Mouse (Mus musculus) MEL (cell line): ENCODE data around the gene Smarca2. TPM values are rescaled to one million over a fixed set of nuclear protein-coding genes. Genes with fewer than 3 reads are reported as not detected.

Source experiments
- DNase-seq: peaks from one replicate; pipeline ENCODE4 v3.0.0; 2011; ENCODE audit warnings: low read depth, low spot score
- H3K27ac ChIP-seq: 2 replicates; pipeline ENCODE4 v1.5.1; 2012; ENCODE audit warnings: low read depth, mild to moderate bottlenecking, control low read depth, low read length, moderate library complexity; ENCODE audit not compliant: control insufficient read depth
- H3K27me3 ChIP-seq, 2 experiments: fragments of 150-350 bp in 1 of 2; sonication (generic) in 1 of 2; 2 replicates each; pipeline ENCODE4 v1.6.1; 2012; ENCODE audit warnings: low read length in 2 of 2, mild to moderate bottlenecking in 2 of 2, improper control_type of control experiment in 1 of 2, moderate library complexity in 1 of 2; ENCODE audit not compliant: insufficient read depth in 2 of 2, control insufficient read depth in 1 of 2
- H3K36me3 ChIP-seq, 2 experiments: 2 replicates each; pipeline ENCODE4 v1.6.1; 2012 to 2014; ENCODE audit warnings: low read length in 2 of 2, improper control_type of control experiment in 1 of 2, inconsistent platforms in 1 of 2, mild to moderate bottlenecking in 1 of 2; ENCODE audit not compliant: insufficient read depth in 2 of 2, control insufficient read depth in 1 of 2
- H3K4me1 ChIP-seq, 2 experiments: fragments of 150-350 bp in 1 of 2; sonication (generic) in 1 of 2; 2 replicates each; pipeline ENCODE4 v1.6.1; 2012; ENCODE audit warnings: low read length in 2 of 2, improper control_type of control experiment in 1 of 2, mild to moderate bottlenecking in 1 of 2; ENCODE audit not compliant: insufficient read depth in 2 of 2, control insufficient read depth in 1 of 2
- H3K4me3 ChIP-seq, 2 experiments: fragments of 150-350 bp in 1 of 2; sonication (generic) in 1 of 2; 2 replicates each; pipeline ENCODE4 v1.5.1; 2012; ENCODE audit warnings: low read depth in 2 of 2, low read length in 2 of 2, mild to moderate bottlenecking in 2 of 2, moderate library complexity in 2 of 2, control low read depth in 1 of 2, improper control_type of control experiment in 1 of 2; ENCODE audit not compliant: control insufficient read depth in 1 of 2, insufficient read depth in 1 of 2
- H3K79me2 ChIP-seq: 2 replicates; pipeline ENCODE4 v1.6.1; 2012; ENCODE audit warnings: mild to moderate bottlenecking, low read length, moderate library complexity; ENCODE audit not compliant: control insufficient read depth, poor library complexity, insufficient read depth
- H3K9ac ChIP-seq: 2 replicates; pipeline ENCODE4 v1.6.1; 2012; ENCODE audit warnings: low read depth, mild to moderate bottlenecking, control low read depth, low read length, moderate library complexity; ENCODE audit not compliant: control insufficient read depth, poor library complexity, severe bottlenecking
- H3K9me3 ChIP-seq: fragments of 150-350 bp; sonication (generic); replicated peaks from 2 replicates; pipeline ENCODE4 v1.6.1; 2012; ENCODE audit warnings: mild to moderate bottlenecking, low read length, improper control_type of control experiment, moderate library complexity; ENCODE audit not compliant: insufficient read depth
- BHLHE40 ChIP-seq: IDR thresholded peaks from 2 replicates; pipeline ENCODE4 v1.6.1; 2012; ENCODE audit warnings: low read depth, mild to moderate bottlenecking, inconsistent platforms, low read length, improper control_type of control experiment, borderline replicate concordance
- CTCF ChIP-seq, 3 experiments: IDR thresholded peaks in 2 of 3; conservative IDR thresholded peaks in 1 of 3; 2 replicates each; pipeline ENCODE4 v1.5.1; 2011 to 2012; ENCODE audit warnings: low read length in 3 of 3, low read depth in 2 of 3, mild to moderate bottlenecking in 2 of 3, improper control_type of control experiment in 1 of 3, inconsistent platforms in 1 of 3, mixed read lengths in 1 of 3, moderate library complexity in 1 of 3; ENCODE audit not compliant: control insufficient read depth in 1 of 3, insufficient read depth in 1 of 3, poor library complexity in 1 of 3, severe bottlenecking in 1 of 3
- E2F4 ChIP-seq: IDR thresholded peaks from 2 replicates; pipeline ENCODE4 v1.6.1; 2011; ENCODE audit warnings: low read depth, low read length, improper control_type of control experiment, borderline replicate concordance
- ELF1 ChIP-seq: IDR thresholded peaks from 2 replicates; pipeline ENCODE4 v1.6.1; 2014; ENCODE audit warnings: low read depth, mild to moderate bottlenecking, inconsistent platforms, low read length, improper control_type of control experiment, moderate library complexity
- GABPA ChIP-seq: IDR thresholded peaks from 2 replicates; pipeline ENCODE4 v1.6.1; 2012; ENCODE audit warnings: low read depth, mild to moderate bottlenecking, inconsistent platforms, low read length, improper control_type of control experiment, moderate library complexity
- JUND ChIP-seq: IDR thresholded peaks from 2 replicates; pipeline ENCODE4 v1.6.1; 2011; ENCODE audit warnings: low read depth, mild to moderate bottlenecking, improper control_type of control experiment, low read length
- KAT2A ChIP-seq: conservative IDR thresholded peaks from 2 replicates; pipeline ENCODE4 v1.6.1; 2012; ENCODE audit warnings: low read depth, low read length, improper control_type of control experiment, inconsistent platforms
- MAFK ChIP-seq: IDR thresholded peaks from 2 replicates; pipeline ENCODE4 v1.6.1; 2011; ENCODE audit warnings: low read depth, mild to moderate bottlenecking, low read length, improper control_type of control experiment, borderline replicate concordance
- MAZ ChIP-seq: IDR thresholded peaks from 2 replicates; pipeline ENCODE4 v1.6.1; 2012; ENCODE audit warnings: low read depth, mild to moderate bottlenecking, inconsistent platforms, low read length, improper control_type of control experiment
- MXI1 ChIP-seq: IDR thresholded peaks from 2 replicates; pipeline ENCODE4 v1.6.1; 2011; ENCODE audit warnings: mild to moderate bottlenecking, low read depth, low read length, improper control_type of control experiment
- MYC ChIP-seq: IDR thresholded peaks from 2 replicates; pipeline ENCODE4 v1.6.1; 2011; ENCODE audit warnings: low read depth, mild to moderate bottlenecking, low read length, improper control_type of control experiment, moderate library complexity
- RAD21 ChIP-seq: IDR thresholded peaks from 2 replicates; pipeline ENCODE4 v1.6.1; 2011; ENCODE audit warnings: mild to moderate bottlenecking, low read depth, low read length, improper control_type of control experiment
- RCOR1 ChIP-seq: IDR thresholded peaks from 2 replicates; pipeline ENCODE4 v1.6.1; 2012; ENCODE audit warnings: low read depth, mild to moderate bottlenecking, inconsistent platforms, low read length, improper control_type of control experiment
- SIN3A ChIP-seq: IDR thresholded peaks from 2 replicates; pipeline ENCODE4 v1.6.1; 2012; ENCODE audit warnings: low read length, improper control_type of control experiment, inconsistent platforms
- SMC3 ChIP-seq: IDR thresholded peaks from 2 replicates; pipeline ENCODE4 v1.6.1; 2011; ENCODE audit warnings: low read depth, low read length, improper control_type of control experiment
- TAL1 ChIP-seq: IDR thresholded peaks from 2 replicates; pipeline ENCODE4 v1.6.1; 2012; ENCODE audit warnings: mild to moderate bottlenecking, inconsistent platforms, low read length, moderate library complexity, mixed read lengths
- TBP ChIP-seq: IDR thresholded peaks from 2 replicates; pipeline ENCODE4 v1.8.0; 2011; ENCODE audit warnings: low read depth, low read length, improper control_type of control experiment
- ZC3H11A ChIP-seq: IDR thresholded peaks from 2 replicates; pipeline ENCODE4 v1.6.1; 2012; ENCODE audit warnings: low read depth, mild to moderate bottlenecking, inconsistent platforms, low read length, improper control_type of control experiment
- ZKSCAN1 ChIP-seq: IDR thresholded peaks from 2 replicates; pipeline ENCODE4 v1.6.1; 2012; ENCODE audit warnings: low read depth, mild to moderate bottlenecking, inconsistent platforms, low read length, improper control_type of control experiment, moderate library complexity
- polyA plus RNA-seq, 2 experiments: library from polyadenylated mRNA; stranded (reverse) in 1 of 2; unstranded in 1 of 2; fragments of >175 nt in 1 of 2; fragments of >200 nt in 1 of 2; gene quantifications; 2 replicates each; pipeline versions ENCODE4 v1.2.1 to v1.2.4; 2012; ENCODE audit warnings: low replicate concordance in 2 of 2, low read depth in 1 of 2; ENCODE audit not compliant: insufficient read length in 2 of 2, insufficient read depth in 1 of 2, missing spikeins in 1 of 2
- total RNA-seq: library from RNA; depleted of rRNA; stranded (reverse); fragments of 300-350 nt; gene quantifications from 2 replicates; pipeline ENCODE4 v1.2.3, GENCODE M21; 2012

The Smarca2 gene
- total and polyA plus RNA-seq, 3 experiments = 6.6 to 23.2 TPM; not detected in 1

DNA sequence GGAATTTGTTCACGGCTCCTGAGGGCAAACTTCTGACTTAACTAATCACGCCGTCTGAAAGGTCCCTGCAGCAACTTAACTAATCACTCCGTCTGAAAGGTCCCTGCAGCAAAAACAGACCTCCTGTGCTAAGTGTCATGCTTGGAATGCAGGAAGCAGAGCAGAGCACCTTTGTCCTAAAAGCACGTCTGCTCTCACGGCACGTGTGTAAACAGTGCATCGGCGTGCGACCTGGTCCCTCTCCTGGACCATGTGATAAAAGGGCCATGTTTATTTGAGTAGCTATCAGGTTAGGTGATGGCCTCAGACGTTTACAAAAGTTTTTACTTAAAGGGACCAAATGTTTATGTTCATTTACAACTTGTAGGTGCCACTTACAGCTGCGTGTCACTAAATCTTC, 104.2 kb downstream of the Smarca2 start:
- H3K36me3 ChIP-seq = peaks cover 0 to 5% of the 10 kb centered on the region in 2 experiments; a peak in 1 of 4 replicates
- H3K9me3 ChIP-seq = no peaks in the 10 kb centered on the region
- no peak overlapping the region for H3K9ac ChIP-seq
- no peak overlapping the region for H3K27ac ChIP-seq
- H3K4me3 ChIP-seq = no peak overlapping the region
- H3K79me2 ChIP-seq = no peaks in the 10 kb centered on the region
- H3K27me3 ChIP-seq = no peaks in the 10 kb centered on the region
- DNase-seq = peak; percentile 25
- peaks cover 2 to 11% of the 10 kb centered on the region in 2 experiments; a peak in 2 of 4 replicates for H3K4me1 ChIP-seq
- no peak for TF ChIP-seq JUND
- no peak for TF ChIP-seq ELF1
- no peak for TF ChIP-seq E2F4
- TF ChIP-seq SIN3A = no peak
- no peak for TF ChIP-seq RCOR1
- TF ChIP-seq MAZ = no peak
- no peak for TF ChIP-seq MAFK
- TF ChIP-seq TAL1 = no peak
- no peak for TF ChIP-seq TBP
- TF ChIP-seq KAT2A = no peak
- TF ChIP-seq ZKSCAN1 = no peak
- TF ChIP-seq MYC = no peak
- no peak for TF ChIP-seq SMC3
- TF ChIP-seq, all 39 proteins: peak for 0

- H3K27me3 ChIP-seq = no peaks in the 10 kb centered on the region
- no peak for TF ChIP-seq BHLHE40
- no peak for TF ChIP-seq MXI1
- peak; percentile 61 for TF ChIP-seq RAD21
- TF ChIP-seq GABPA = no peak
- TF ChIP-seq CTCF (IDR thresholded peaks at IDR 0.05 in 2 of 3, conservative IDR thresholded peaks at IDR 0.05 in 1 of 3; ENCODE audit: control insufficient read depth in 1 of 3, insufficient read depth in 1 of 3, low read depth in 2 of 3, low read length in 3 of 3, poor library complexity in 1 of 3, severe bottlenecking in 1 of 3) = peak; percentile 23 to 63 (median 60); a peak in 4 of 6 replicates
- peak; percentile 49 for TF ChIP-seq SMC3
- peak; percentile 40; the same call in 1 of the 2 replicates for TF ChIP-seq ZC3H11A
- TF ChIP-seq, all 39 proteins: peak for 4
- Histone ChIP-seq H3K79me2 (no peaks in the 10 kb centered on the region), H3K27ac (no peak overlapping the region), H3K4me1 (peaks cover 2 to 10% of the 10 kb centered on the region in 2 experiments; a peak in 2 of 4 replicates), H3K4me3 (no peak overlapping the region), H3K36me3 (peaks cover 0 to 5% of the 10 kb centered on the region in 2 experiments; a peak in 1 of 4 replicates), H3K9me3 (no peaks in the 10 kb centered on the region), H3K9ac (no peak overlapping the region)
- DNase-seq = peak; percentile 56
These were observed 106.4 kb downstream of the Smarca2 start for GRCm38 (mm10) chr19:26711268-26711667.
